Mouse (Mus musculus) forebrain, embryonic 11.5 days (tissue): Measurements from ENCODE around the gene Gm20517. TPM values are rescaled to one million over a fixed set of nuclear protein-coding genes. Genes with fewer than 3 reads are reported as not detected.
"Not testable (repeated sequence)": the region's sequence is repeated elsewhere in the genome, so short reads cannot be mapped to it uniquely, and the experiment has no call there.

ENCODE experiments used
- ATAC-seq: fragments of 200-750 bp; cut with Nextera tagmentation; replicated peaks from 2 replicates; pipeline ENCODE4 v1.8.0; 2017; ENCODE audit warnings: moderate TSS enrichment; ENCODE audit not compliant: low FRiP score
- DNase-seq: peaks from one replicate; pipeline ENCODE4 v3.0.0-alpha.2; 2017; ENCODE audit warnings: low spot score
- H3K27ac ChIP-seq: fragments of 300-500 bp; sonication (generic); 2 replicates; pipeline ENCODE4 v1.5.1; 2014; ENCODE audit warnings: low read depth, low read length
- H3K27me3 ChIP-seq: fragments of 300-500 bp; sonication (generic); 2 replicates; pipeline ENCODE4 v1.6.1; 2014; ENCODE audit warnings: mild to moderate bottlenecking, low read length, mixed read lengths; ENCODE audit not compliant: control insufficient read depth, insufficient read depth
- H3K36me3 ChIP-seq: fragments of 300-500 bp; sonication (generic); 2 replicates; pipeline ENCODE4 v1.6.1; 2014; ENCODE audit warnings: mild to moderate bottlenecking, low read length, moderate library complexity, mixed read lengths; ENCODE audit not compliant: control insufficient read depth, insufficient read depth
- H3K4me1 ChIP-seq: fragments of 300-500 bp; sonication (generic); replicated peaks from 2 replicates; pipeline ENCODE4 v1.6.1; 2014; ENCODE audit warnings: low read length, mixed read lengths; ENCODE audit not compliant: control insufficient read depth, insufficient read depth
- H3K4me2 ChIP-seq: fragments of 300-500 bp; sonication (generic); 2 replicates; pipeline ENCODE4 v1.6.1; 2014; ENCODE audit warnings: low read depth, mild to moderate bottlenecking, low read length, moderate library complexity, mixed read lengths; ENCODE audit not compliant: severe bottlenecking
- H3K4me3 ChIP-seq: fragments of 300-500 bp; sonication (generic); 2 replicates; pipeline ENCODE4 v1.5.1; 2014; ENCODE audit warnings: low read depth, low read length
- H3K9ac ChIP-seq: fragments of 300-500 bp; sonication (generic); 2 replicates; pipeline ENCODE4 v1.6.1; 2014; ENCODE audit warnings: low read length
- H3K9me3 ChIP-seq: fragments of 300-500 bp; sonication (generic); 2 replicates; pipeline ENCODE4 v1.6.1; 2016; ENCODE audit warnings: low read length, mixed read lengths; ENCODE audit not compliant: control insufficient read depth
- WGBS: fragments of 180-500 bp; shearing (Covaris S2); extraction: QIAGEN DNeasy Blood & Tissue Kit; methylation state at CpG from one replicate; pipeline ENCODE4 v1.1.7; 2014; 5-methylcytosine and 5-hydroxymethylcytosine counted together
- polyA plus RNA-seq: library from polyadenylated mRNA; unstranded; fragments of >200 nt; fragmentation: Nextera tagmentation; extraction: Ambion mirVana; gene quantifications from 2 replicates; pipeline ENCODE4 v1.2.1, GENCODE M21; 2014

Gene Gm20517
- polyA plus RNA-seq, 1 experiment from 2014 or later, result 2.4 TPM

DNA sequence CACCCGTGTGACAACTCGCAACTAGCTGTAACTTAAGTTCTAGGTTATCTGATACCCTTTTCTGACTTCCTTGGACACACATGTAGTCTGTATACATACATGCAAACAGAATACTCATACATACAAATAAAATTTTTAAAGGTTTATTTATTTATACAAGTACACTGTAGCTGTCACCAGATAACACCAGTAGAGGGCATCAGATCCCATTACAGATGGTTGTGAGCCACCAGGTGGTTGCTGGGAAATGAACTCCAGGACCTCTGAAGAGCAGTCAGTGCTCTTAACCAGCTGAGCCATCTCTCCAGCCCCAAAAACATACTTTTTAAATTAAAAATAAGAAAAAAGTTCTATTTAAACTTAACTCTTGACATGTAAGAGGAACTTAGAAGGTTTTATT is 31.6 kb downstream of the Gm20517 start:
- Histone ChIP-seq H3K9me3 (no peaks in the 10 kb centered on the region), H3K4me2 (no peak overlapping the region), H3K27me3 (no peaks in the 10 kb centered on the region), H3K36me3 (no peaks in the 10 kb centered on the region), H3K9ac (no peak overlapping the region), H3K27ac (no peak overlapping the region), H3K4me3 (no peak overlapping the region), H3K4me1 (no peaks in the 10 kb centered on the region)
- WGBS, result 86% methylated on average over 2 of the region's 2 CpGs
- DNase-seq, result no peak
- no peak for ATAC-seq

DNA sequence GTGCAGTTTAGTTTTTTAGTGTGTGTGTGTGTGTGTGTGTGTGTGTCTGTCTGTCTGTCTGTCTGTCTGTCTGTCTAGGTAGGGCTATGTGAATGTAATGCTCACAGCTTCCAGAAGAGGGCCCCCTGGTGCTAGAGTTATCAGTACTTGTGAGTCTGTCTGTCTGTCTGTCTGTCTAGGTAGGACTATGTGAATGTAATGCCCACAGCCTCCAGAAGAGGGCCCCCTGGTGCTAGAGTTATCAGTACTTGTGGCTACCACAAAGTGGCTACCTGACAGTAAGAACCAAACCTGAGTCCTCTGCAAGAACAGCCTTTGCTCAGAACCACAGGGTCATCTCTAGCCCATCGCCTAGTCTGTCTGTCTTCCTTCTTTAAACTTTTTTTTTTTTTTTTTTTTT is 35.3 kb downstream of the Gm20517 start:
- Histone ChIP-seq H3K9ac (no peak overlapping the region), H3K4me3 (no peak overlapping the region), H3K9me3 (no peaks in the 10 kb centered on the region), H3K4me2 (no peak overlapping the region), H3K4me1 (no peaks in the 10 kb centered on the region; the same call in 1 of the 2 replicates), H3K27me3 (no peaks in the 10 kb centered on the region), H3K27ac (no peak overlapping the region), H3K36me3 (no peaks in the 10 kb centered on the region)
- DNase-seq, result peak; percentile 87
- no peak for ATAC-seq
- 56% methylated on average over 1 of the region's 1 CpGs for WGBS

DNA sequence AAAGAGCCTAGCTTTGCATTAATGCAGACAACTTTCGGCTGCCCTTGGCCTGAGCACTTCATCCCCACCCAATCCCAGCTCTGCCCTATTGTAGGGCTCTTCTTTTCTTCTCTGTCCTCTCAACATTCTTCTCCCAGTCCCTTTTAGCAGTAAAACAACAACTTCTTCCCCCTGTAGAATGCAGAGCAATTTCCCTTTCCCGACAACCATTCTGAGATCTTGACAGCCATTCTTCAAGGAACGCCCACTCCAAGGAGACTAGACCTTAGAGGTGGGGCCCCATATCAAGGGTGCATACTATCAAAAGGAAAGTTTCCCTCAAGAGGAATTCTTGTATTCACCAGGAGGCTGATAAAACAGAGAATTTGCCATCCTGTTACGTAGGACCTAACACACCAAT is 37.6 kb downstream of the Gm20517 start:
- H3K36me3 ChIP-seq, result no peaks in the 10 kb centered on the region
- H3K9ac ChIP-seq, result no peak overlapping the region
- DNase-seq (no peak), ATAC-seq (peak; percentile 30; the same call in 1 of the 2 replicates)
- H3K4me3 ChIP-seq, result no peak overlapping the region
- H3K4me1 ChIP-seq, result no peaks in the 10 kb centered on the region; the same call in 1 of the 2 replicates
- 46% methylated on average over 4 of the region's 4 CpGs for WGBS
- peak overlapping the region; percentile 19; the same call in 1 of the 2 replicates for H3K27ac ChIP-seq
- no peaks in the 10 kb centered on the region for H3K9me3 ChIP-seq
- no peak overlapping the region for H3K4me2 ChIP-seq
- no peaks in the 10 kb centered on the region for H3K27me3 ChIP-seq

DNA sequence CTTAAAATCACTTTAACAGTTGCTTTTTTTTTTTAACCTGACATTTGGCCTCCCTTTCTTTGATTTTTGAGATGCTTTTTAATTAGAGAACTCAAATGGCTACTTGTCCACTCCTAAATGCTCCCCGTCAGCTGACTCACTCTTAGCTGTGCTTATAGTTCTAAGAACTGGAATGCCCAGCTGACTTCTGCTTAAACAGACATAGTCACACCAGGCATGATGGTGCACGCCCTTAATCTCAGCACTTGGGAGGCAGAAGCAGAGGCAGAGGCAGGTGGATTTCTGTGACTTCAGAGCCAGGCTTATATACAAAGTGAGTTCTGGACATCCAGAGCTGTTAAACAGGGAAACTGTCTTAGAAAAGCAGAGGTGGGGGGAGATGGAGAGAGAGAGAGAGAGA is 40.6 kb downstream of the Gm20517 start:
- no peaks in the 10 kb centered on the region; the same call in 1 of the 2 replicates for H3K4me1 ChIP-seq
- H3K4me3 ChIP-seq, result no peak overlapping the region
- no peaks in the 10 kb centered on the region for H3K36me3 ChIP-seq
- no peak overlapping the region for H3K9ac ChIP-seq
- WGBS, result 73% methylated on average over 2 of the region's 2 CpGs
- H3K27ac ChIP-seq, result no peak overlapping the region
- no peak for DNase-seq
- H3K4me2 ChIP-seq, result no peak overlapping the region
- ATAC-seq, result no peak
- no peaks in the 10 kb centered on the region for H3K9me3 ChIP-seq
- no peaks in the 10 kb centered on the region for H3K27me3 ChIP-seq

DNA sequence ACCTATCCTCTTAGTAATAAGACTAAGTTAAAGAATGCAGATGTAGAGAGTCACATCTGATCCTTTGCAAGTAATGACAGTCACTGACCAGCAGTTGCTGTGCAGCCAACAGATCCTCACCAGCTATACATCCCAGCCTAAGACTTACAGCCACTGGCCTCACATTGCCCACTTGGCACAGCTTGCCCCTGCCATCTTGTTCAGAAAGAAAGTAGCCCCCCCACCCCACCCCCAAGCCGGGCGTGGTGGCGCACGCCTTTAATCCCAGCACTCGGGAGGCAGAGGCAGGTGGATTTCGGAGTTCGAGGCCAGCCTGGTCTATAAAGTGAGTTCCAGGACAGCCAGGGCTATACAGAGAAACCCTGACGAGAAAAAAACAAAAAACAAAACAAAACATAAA is 43.0 kb downstream of the Gm20517 start:
- H3K9ac ChIP-seq, H3K4me2 ChIP-seq, H3K36me3 ChIP-seq, H3K27ac ChIP-seq, H3K4me1 ChIP-seq, H3K9me3 ChIP-seq, H3K4me3 ChIP-seq, DNase-seq, H3K27me3 ChIP-seq, ATAC-seq: not testable (repeated sequence)
- 93% methylated on average over 8 of the region's 8 CpGs for WGBS

DNA sequence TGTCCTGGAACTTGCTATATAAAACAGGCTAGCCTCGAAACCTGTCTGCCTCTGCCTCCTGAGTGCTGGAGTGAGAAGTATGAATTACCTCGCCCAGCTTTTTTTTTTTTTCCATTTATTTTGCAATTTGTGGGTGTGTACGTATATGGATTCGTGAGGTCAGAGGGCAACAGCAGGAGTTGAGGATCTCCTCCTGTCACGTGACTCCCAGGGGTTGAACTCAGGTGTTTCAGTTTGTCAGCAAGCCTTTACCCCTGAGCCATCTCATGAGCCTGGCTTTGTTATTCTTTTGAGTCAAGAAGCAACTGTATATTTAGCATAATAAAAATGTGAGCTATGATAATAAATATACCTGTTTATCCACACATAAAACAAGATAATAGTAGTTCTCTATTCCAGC is 44.3 kb downstream of the Gm20517 start:
- Histone ChIP-seq H3K9ac (no peak overlapping the region), H3K27me3 (no peaks in the 10 kb centered on the region), H3K9me3 (no peaks in the 10 kb centered on the region), H3K36me3 (no peaks in the 10 kb centered on the region), H3K4me3 (no peak overlapping the region), H3K27ac (no peak overlapping the region), H3K4me2 (no peak overlapping the region), H3K4me1 (no peaks in the 10 kb centered on the region; the same call in 1 of the 2 replicates)
- DNase-seq (no peak), ATAC-seq (no peak)
- WGBS, result 85% methylated on average over 5 of the region's 5 CpGs

DNA sequence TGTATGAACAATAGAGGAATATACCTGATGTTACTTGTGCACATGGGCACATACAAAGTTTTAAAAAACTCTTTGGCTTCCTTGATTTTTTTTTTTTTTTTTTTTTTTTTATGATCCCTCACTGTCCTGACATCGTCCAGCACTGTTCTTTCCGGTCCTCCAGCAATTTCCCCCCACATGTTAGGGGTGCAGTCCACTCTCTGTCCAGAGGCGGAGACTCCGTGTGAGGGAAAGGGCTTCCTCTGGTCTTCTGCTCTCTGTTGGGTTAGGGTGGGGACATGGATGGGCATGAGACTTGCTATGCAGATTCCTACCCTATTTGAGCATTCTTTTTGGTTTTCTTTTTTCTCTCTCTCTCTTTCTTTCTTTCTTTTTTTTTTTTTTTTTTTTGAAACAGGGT is 46.5 kb downstream of the Gm20517 start:
- no peak for DNase-seq
- Histone ChIP-seq H3K4me2 (no peak overlapping the region), H3K27ac (no peak overlapping the region), H3K9ac (no peak overlapping the region), H3K36me3 (no peaks in the 10 kb centered on the region), H3K4me1 (peaks cover 3% of the 10 kb centered on the region; the same call in 1 of the 2 replicates), H3K9me3 (no peaks in the 10 kb centered on the region), H3K4me3 (no peak overlapping the region), H3K27me3 (no peaks in the 10 kb centered on the region)
- 89% methylated on average over 4 of the region's 4 CpGs for WGBS
- no peak for ATAC-seq

DNA sequence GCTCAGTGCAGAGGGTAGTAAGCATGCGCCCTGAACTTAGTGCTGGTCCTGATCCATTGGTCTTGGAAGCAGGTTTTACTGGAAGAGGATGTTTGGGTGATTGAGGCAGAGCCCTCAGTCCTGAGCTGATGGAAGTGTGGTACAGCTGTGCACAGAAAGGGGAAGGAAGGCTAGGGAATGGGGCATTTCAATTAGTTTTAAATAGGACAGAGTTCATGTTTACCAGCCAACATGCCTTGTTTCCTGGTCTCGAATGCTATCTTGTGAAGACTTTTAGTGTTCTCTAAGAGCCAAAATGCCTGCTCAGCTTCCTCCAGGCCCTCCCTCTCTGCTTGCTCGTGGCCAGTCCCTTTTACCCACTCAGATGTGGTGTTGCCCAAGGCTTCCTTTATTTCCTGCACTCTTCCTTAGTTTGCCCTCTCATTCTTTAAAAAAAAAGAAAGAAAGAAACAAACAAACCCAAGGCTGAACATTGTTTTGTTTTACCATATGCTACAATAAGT is 47.4 kb downstream of the Gm20517 start:
- H3K4me3 ChIP-seq, result no peak overlapping the region
- no peaks in the 10 kb centered on the region for H3K36me3 ChIP-seq
- DNase-seq (no peak), ATAC-seq (no peak)
- no peaks in the 10 kb centered on the region for H3K27me3 ChIP-seq
- WGBS, result 87% methylated on average over 3 of the region's 3 CpGs
- no peak overlapping the region for H3K4me2 ChIP-seq
- no peaks in the 10 kb centered on the region for H3K9me3 ChIP-seq
- peaks cover 5% of the 10 kb centered on the region for H3K4me1 ChIP-seq
- H3K27ac ChIP-seq, result no peak overlapping the region
- H3K9ac ChIP-seq, result no peak overlapping the region

DNA sequence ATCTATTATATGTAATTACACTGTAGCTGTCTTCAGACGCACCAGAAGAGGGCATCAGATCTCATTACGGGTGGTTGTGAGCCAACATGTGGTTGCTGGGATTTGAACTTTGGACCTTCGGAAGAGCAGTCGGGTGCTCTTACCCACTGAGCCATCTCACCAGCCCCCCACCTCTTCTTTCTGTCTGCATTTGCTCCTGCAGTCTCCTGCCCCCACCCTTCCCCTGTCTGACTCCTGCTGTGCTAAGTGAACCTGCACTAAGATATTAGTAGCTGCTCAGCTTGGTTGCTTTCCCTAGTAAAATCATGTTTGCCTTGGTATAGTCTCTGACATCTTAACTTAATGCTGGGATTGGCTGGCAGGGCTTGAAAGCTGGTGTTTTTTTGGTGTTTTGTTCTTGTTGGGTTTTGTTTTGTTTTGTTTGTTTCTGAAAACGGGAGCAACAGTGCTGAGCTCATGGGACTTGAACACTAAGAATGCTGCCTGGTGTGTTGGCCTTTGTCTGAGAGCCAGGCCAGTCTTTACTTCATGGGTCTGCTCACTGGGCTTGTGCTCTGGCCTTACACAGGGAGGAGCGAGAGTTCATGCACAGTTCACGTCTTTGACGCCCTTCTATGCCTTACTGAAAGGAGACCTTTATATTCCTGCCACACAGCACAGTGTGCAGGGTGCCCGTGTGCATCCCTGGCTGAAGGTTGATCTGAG is 51.8 kb downstream of the Gm20517 start:
- 23% methylated on average over 9 of the region's 9 CpGs for WGBS
- H3K4me1 ChIP-seq, result peaks cover 5% of the 10 kb centered on the region
- no peak overlapping the region for H3K9ac ChIP-seq
- no peaks in the 10 kb centered on the region for H3K36me3 ChIP-seq
- DNase-seq (peak; percentile 67), ATAC-seq (peak; percentile 80)
- H3K27ac ChIP-seq, result 0 out of 2 replicates have a peak overlapping the region, but pooled peaks have one; percentile 34
- no peak overlapping the region for H3K4me2 ChIP-seq
- no peaks in the 10 kb centered on the region for H3K27me3 ChIP-seq
- no peaks in the 10 kb centered on the region for H3K9me3 ChIP-seq
- H3K4me3 ChIP-seq, result no peak overlapping the region
